8 mouse cellular contexts compared by ENCODE assay signal in genomic region chr4:41502171-41502940, GRCm38 (mm10). TPM values are rescaled to one million over a fixed set of nuclear protein-coding genes. Genes with fewer than 3 reads are reported as not detected.
DNase-seq lines count a peak whose midpoint lies in the region; ATAC-seq and TF ChIP-seq lines count a peak whose summit lies in the region.

No protein-coding gene starts in this region.

- WGBS in embryonic facial prominence, embryonic 15.5 days, result 9% methylated on average over 20 of the region's 20 CpGs
- 15% methylated on average over 20 of the region's 20 CpGs for WGBS in hindbrain, postnatal 0 days

- peaks cover 61% of the 10 kb centered on the region for H3K4me1 ChIP-seq in embryonic facial prominence, embryonic 15.5 days
- H3K4me1 ChIP-seq in hindbrain, postnatal 0 days (ENCODE audit: insufficient read depth, low read length), result peaks cover 25% of the 10 kb centered on the region

- ATAC-seq in embryonic facial prominence, embryonic 15.5 days (ENCODE audit: insufficient number of reproducible peaks, low FRiP score, low TSS enrichment, low read depth), result peak; percentile 55
- peak; percentile 18 for ATAC-seq in hindbrain, postnatal 0 days
- 0 out of 2 replicates have a peak, but pooled peaks have one; percentile 2 for ATAC-seq in megakaryocyte, adult 5-6 weeks (ENCODE audit: poor library complexity, severe bottlenecking)
- ATAC-seq in activated CD4-positive, CD25-positive, alpha-beta regulatory T cell, adult 4 months, result no peak

- H3K4me3 ChIP-seq in embryonic facial prominence, embryonic 15.5 days (replicated peaks), result peak overlapping the region; percentile 46
- H3K4me3 ChIP-seq in hindbrain, postnatal 0 days (ENCODE audit: low read length), result peak overlapping the region; percentile 40

- intact Hi-C loops in left cerebral cortex, postnatal 4 days (cut with DNase I), result no loop called here
- intact Hi-C loops in left cerebral cortex, postnatal 10 days (cut with DNase I), result no loop called here

- no peaks in the 10 kb centered on the region for H3K9me3 ChIP-seq in embryonic facial prominence, embryonic 15.5 days (replicated peaks)
- H3K9me3 ChIP-seq in hindbrain, postnatal 0 days (ENCODE audit: low read length), result no peaks in the 10 kb centered on the region

- H3K4me2 ChIP-seq in embryonic facial prominence, embryonic 15.5 days (replicated peaks), result peak overlapping the region; percentile 65
- peak overlapping the region; percentile 55 for H3K4me2 ChIP-seq in hindbrain, postnatal 0 days (ENCODE audit: low read depth, low read length)

- no peak overlapping the region for H3K9ac ChIP-seq in embryonic facial prominence, embryonic 15.5 days
- H3K9ac ChIP-seq in hindbrain, postnatal 0 days (replicated peaks; ENCODE audit: low read length), result peak overlapping the region; percentile 50

- no peak for TF ChIP-seq CTCF in hindbrain, postnatal 0 days (IDR thresholded peaks at IDR 0.05; ENCODE audit: low read depth)

- H3K27ac ChIP-seq in embryonic facial prominence, embryonic 15.5 days (replicated peaks), result peak overlapping the region; percentile 68
- peak overlapping the region; percentile 59 for H3K27ac ChIP-seq in hindbrain, postnatal 0 days

- H3K36me3 ChIP-seq in embryonic facial prominence, embryonic 15.5 days, result no peaks in the 10 kb centered on the region
- no peaks in the 10 kb centered on the region for H3K36me3 ChIP-seq in hindbrain, postnatal 0 days (ENCODE audit: insufficient read depth, low read length)

- peak; percentile 29 for DNase-seq in left cerebral cortex, postnatal 4 days
- no peak for DNase-seq in left cerebral cortex, postnatal 10 days (ENCODE audit: extremely low spot score in 1 of 2, low spot score in 2 of 2)
- peak; percentile 56 for DNase-seq in hindbrain, postnatal 0 days (ENCODE audit: low spot score)
- DNase-seq in urinary bladder, postnatal 25 days (ENCODE audit: low spot score), result no peak
- no peak for DNase-seq in right cerebral cortex, postnatal 10 days (ENCODE audit: low spot score in 2 of 2)

- peaks cover 46% of the 10 kb centered on the region for H3K27me3 ChIP-seq in embryonic facial prominence, embryonic 15.5 days
- peaks cover 3% of the 10 kb centered on the region; the same call in 1 of the 2 replicates for H3K27me3 ChIP-seq in hindbrain, postnatal 0 days (ENCODE audit: insufficient read depth, low read length)

RNA-seq across cellular contexts. Expression of gene AI464131, which starts 0.5 kb away (rescaled TPM):
- 10 to 100 TPM; 16.9 to 20.6 TPM for total RNA-seq in left cerebral cortex, postnatal 4 days (2021)
- 10 to 100 TPM; 33.6 to 37.4 TPM for total RNA-seq in left cerebral cortex, postnatal 10 days (2021)
- 7.6 and 7.7 TPM in 2 replicates for polyA plus RNA-seq in embryonic facial prominence, embryonic 15.5 days (2015; fragmentation: Nextera tagmentation; extraction: Ambion mirVana)
- total RNA-seq in hindbrain, postnatal 0 days (2014; rRNA removed), result 62.4 and 69.9 TPM in 2 replicates
- polyA plus RNA-seq in hindbrain, postnatal 0 days (2015; fragmentation: Nextera tagmentation; extraction: Ambion mirVana), result 22.0 and 22.9 TPM in 2 replicates
- total RNA-seq in megakaryocyte, adult 5-6 weeks (2015), result 0.04 TPM in 1 of 2 replicates, not detected in the other
- total RNA-seq in megakaryocyte, adult 5-6 weeks (2017), result 0.07 TPM in 1 of 2 replicates, not detected in the other
- polyA plus RNA-seq in activated CD4-positive, CD25-positive, alpha-beta regulatory T cell, adult 4 months (2017; shearing (Covaris generic)), result not detected

RNA-seq across cellular contexts. Expression of gene 1110017D15Rik, which starts 14.8 kb away (rescaled TPM):
- 10 to 100 TPM; 11.6 to 12.8 TPM for total RNA-seq in left cerebral cortex, postnatal 4 days (2021)
- total RNA-seq in left cerebral cortex, postnatal 10 days (2021), result 10 to 100 TPM in 1 of 2 experiments, 1 to 10 TPM in 1; 8.3 to 11.4 TPM
- 15.1 and 31.4 TPM in 2 replicates for polyA plus RNA-seq in embryonic facial prominence, embryonic 15.5 days (2015; fragmentation: Nextera tagmentation; extraction: Ambion mirVana)
- 2.3 and 9.9 TPM in 2 replicates for total RNA-seq in hindbrain, postnatal 0 days (2014; rRNA removed)
- polyA plus RNA-seq in hindbrain, postnatal 0 days (2015; fragmentation: Nextera tagmentation; extraction: Ambion mirVana), result 19.9 and 21.4 TPM in 2 replicates
- not detected in 2 replicates for total RNA-seq in megakaryocyte, adult 5-6 weeks (2015)
- not detected in 2 replicates for total RNA-seq in megakaryocyte, adult 5-6 weeks (2017)
- not detected for polyA plus RNA-seq in activated CD4-positive, CD25-positive, alpha-beta regulatory T cell, adult 4 months (2017; shearing (Covaris generic))

RNA-seq across cellular contexts. Expression of gene Nudt2, which starts 37.4 kb away (rescaled TPM):
- total RNA-seq in left cerebral cortex, postnatal 4 days (2021), result 10 to 100 TPM; 61.4 to 62.0 TPM
- total RNA-seq in left cerebral cortex, postnatal 10 days (2021), result 10 to 100 TPM; 32.8 to 34.8 TPM
- 47.0 and 47.1 TPM in 2 replicates for polyA plus RNA-seq in embryonic facial prominence, embryonic 15.5 days (2015; fragmentation: Nextera tagmentation; extraction: Ambion mirVana)
- 29.2 and 40.7 TPM in 2 replicates for total RNA-seq in hindbrain, postnatal 0 days (2014; rRNA removed)
- 68.6 and 71.6 TPM in 2 replicates for polyA plus RNA-seq in hindbrain, postnatal 0 days (2015; fragmentation: Nextera tagmentation; extraction: Ambion mirVana)
- 13.8 and 24.0 TPM in 2 replicates for total RNA-seq in megakaryocyte, adult 5-6 weeks (2015)
- 19.6 and 20.9 TPM in 2 replicates for total RNA-seq in megakaryocyte, adult 5-6 weeks (2017)
- polyA plus RNA-seq in activated CD4-positive, CD25-positive, alpha-beta regulatory T cell, adult 4 months (2017; shearing (Covaris generic)), result 10 to 100 TPM; 15.5 to 25.6 TPM

RNA-seq across cellular contexts. Expression of gene Kif24, which starts 37.7 kb away (rescaled TPM):
- 1 to 10 TPM; 2.9 to 4.3 TPM for total RNA-seq in left cerebral cortex, postnatal 4 days (2021)
- 1 to 10 TPM; 1.5 to 1.6 TPM for total RNA-seq in left cerebral cortex, postnatal 10 days (2021)
- 7.3 and 8.9 TPM in 2 replicates for polyA plus RNA-seq in embryonic facial prominence, embryonic 15.5 days (2015; fragmentation: Nextera tagmentation; extraction: Ambion mirVana)
- 4.2 and 4.8 TPM in 2 replicates for total RNA-seq in hindbrain, postnatal 0 days (2014; rRNA removed)
- 2.3 and 2.7 TPM in 2 replicates for polyA plus RNA-seq in hindbrain, postnatal 0 days (2015; fragmentation: Nextera tagmentation; extraction: Ambion mirVana)
- 10.7 and 16.0 TPM in 2 replicates for total RNA-seq in megakaryocyte, adult 5-6 weeks (2015)
- total RNA-seq in megakaryocyte, adult 5-6 weeks (2017), result 7.0 and 9.7 TPM in 2 replicates
- polyA plus RNA-seq in activated CD4-positive, CD25-positive, alpha-beta regulatory T cell, adult 4 months (2017; shearing (Covaris generic)), result 1 to 10 TPM; 2.2 to 2.5 TPM

Comparison
In these comparisons a context has a peak if more than half of its experiments do, and no peak if none do; other contexts are left out.
1. DNase-seq: peak in left cerebral cortex, postnatal 4 days (single experiment) and hindbrain, postnatal 0 days (single experiment); none in left cerebral cortex, postnatal 10 days (0 of 2), urinary bladder, postnatal 25 days (single experiment) and right cerebral cortex, postnatal 10 days (0 of 2).
2. RNA of gene AI464131, which starts 0.5 kb away (total RNA-seq): 62.4 to 69.9 TPM in hindbrain, postnatal 0 days, 33.6 to 37.4 TPM in left cerebral cortex, postnatal 10 days and 16.9 to 20.6 TPM in left cerebral cortex, postnatal 4 days; 0.04 to 0.07 TPM in megakaryocyte, adult 5-6 weeks; every median in the first group is over 10 times any median in the second.